Mouse (Mus musculus) stomach, postnatal 0 days (tissue): ENCODE results near the gene Naa25. TPM values are rescaled to one million over a fixed set of nuclear protein-coding genes. Genes with fewer than 3 reads are reported as not detected.

Experiments used
- ATAC-seq: fragments of 200-750 bp; cut with Nextera tagmentation; 2 replicates; pipeline ENCODE4 v1.8.0; 2017; ENCODE audit not compliant: low FRiP score, low TSS enrichment
- DNase-seq: peaks from one replicate; pipeline ENCODE4 v3.0.0-alpha.2; 2016; ENCODE audit warnings: low spot score
- H3K27ac ChIP-seq: fragments of 300-500 bp; sonication (generic); replicated peaks from 2 replicates; pipeline ENCODE4 v1.5.1; 2014; ENCODE audit warnings: mild to moderate bottlenecking, control low read depth
- H3K27me3 ChIP-seq: fragments of 300-500 bp; sonication (generic); 2 replicates; pipeline ENCODE4 v1.6.1; 2014; ENCODE audit warnings: low read length; ENCODE audit not compliant: control insufficient read depth, insufficient read depth
- H3K36me3 ChIP-seq: fragments of 300-500 bp; sonication (generic); 2 replicates; pipeline ENCODE4 v1.6.1; 2014; ENCODE audit warnings: low read length, mixed read lengths; ENCODE audit not compliant: control insufficient read depth, insufficient read depth
- H3K4me1 ChIP-seq: fragments of 300-500 bp; sonication (generic); replicated peaks from 2 replicates; pipeline ENCODE4 v1.6.1; 2014; ENCODE audit warnings: antibody characterized with exemption; ENCODE audit not compliant: control insufficient read depth, insufficient read depth
- H3K4me2 ChIP-seq: fragments of 300-500 bp; sonication (generic); replicated peaks from 2 replicates; pipeline ENCODE4 v1.6.1; 2014; ENCODE audit warnings: low read depth, mild to moderate bottlenecking, control low read depth, moderate library complexity
- H3K4me3 ChIP-seq: fragments of 300-500 bp; sonication (generic); 2 replicates; pipeline ENCODE4 v1.5.1; 2014; ENCODE audit warnings: low read depth, low read length, control low read depth
- H3K9ac ChIP-seq: fragments of 300-500 bp; sonication (generic); 2 replicates; pipeline ENCODE4 v1.6.1; 2014; ENCODE audit warnings: mild to moderate bottlenecking, low read length, control low read depth, mixed read lengths
- H3K9me3 ChIP-seq: fragments of 300-500 bp; sonication (generic); 2 replicates; pipeline ENCODE4 v1.6.1; 2016; ENCODE audit warnings: low read length; ENCODE audit not compliant: control insufficient read depth
- CTCF ChIP-seq: IDR thresholded peaks from 2 replicates; pipeline ENCODE4 v1.5.1; 2016; ENCODE audit warnings: antibody characterized with exemption, low read depth, mild to moderate bottlenecking, moderate library complexity
- EP300 ChIP-seq: optimal IDR thresholded peaks from 2 replicates; pipeline ENCODE3; 2016; ENCODE audit warnings: antibody characterized with exemption
- WGBS: fragments of 180-500 bp; shearing (Covaris S2); extraction: QIAGEN DNeasy Blood & Tissue Kit; methylation state at CpG from one replicate; pipeline ENCODE4 v1.1.7; 2014; 5-methylcytosine and 5-hydroxymethylcytosine counted together
- polyA plus RNA-seq: library from polyadenylated mRNA; unstranded; fragments of >200 nt; fragmentation: Nextera tagmentation; extraction: Ambion mirVana; gene quantifications from 2 replicates; pipeline ENCODE4 v1.2.1, GENCODE M21; 2015

Naa25 gene
- polyA plus RNA-seq, 1 experiment from 2014 or later, result 21.6 TPM

GRCm38 (mm10) chr5:121389106-121389505 lies 8.6 kb upstream of the Naa25 start:
- Histone ChIP-seq H3K27me3 (no peaks in the 10 kb centered on the region), H3K4me3 (no peak overlapping the region), H3K9me3 (no peaks in the 10 kb centered on the region), H3K36me3 (no peaks in the 10 kb centered on the region), H3K4me1 (no peaks in the 10 kb centered on the region; the same call in 1 of the 2 replicates), H3K4me2 (no peak overlapping the region), H3K27ac (0 out of 2 replicates have a peak overlapping the region, but pooled peaks have one; percentile 13), H3K9ac (no peak overlapping the region)
- DNase-seq (no peak), ATAC-seq (no peak)
- 55% methylated on average over 7 of the region's 7 CpGs for WGBS
- TF ChIP-seq CTCF (no peak), EP300 (no peak)

GRCm38 (mm10) chr5:121389691-121390090 lies 8.0 kb upstream of the Naa25 start:
- H3K4me1 ChIP-seq, result no peaks in the 10 kb centered on the region
- H3K9ac ChIP-seq, result no peak overlapping the region
- no peaks in the 10 kb centered on the region for H3K9me3 ChIP-seq
- DNase-seq (no peak), ATAC-seq (no peak)
- H3K27me3 ChIP-seq, result no peaks in the 10 kb centered on the region
- no peak overlapping the region for H3K4me2 ChIP-seq
- TF ChIP-seq EP300, result no peak
- no peak overlapping the region for H3K4me3 ChIP-seq
- 0 out of 2 replicates have a peak overlapping the region, but pooled peaks have one; percentile 13 for H3K27ac ChIP-seq
- H3K36me3 ChIP-seq, result no peaks in the 10 kb centered on the region

- WGBS, result 53% methylated on average over 16 of the region's 16 CpGs
- no peaks in the 10 kb centered on the region for H3K9me3 ChIP-seq
- H3K4me1 ChIP-seq, result peaks cover 3% of the 10 kb centered on the region; the same call in 1 of the 2 replicates
- H3K4me3 ChIP-seq, result no peak overlapping the region
- H3K36me3 ChIP-seq, result no peaks in the 10 kb centered on the region
- no peak for ATAC-seq
- no peaks in the 10 kb centered on the region for H3K27me3 ChIP-seq
- no peak for DNase-seq
- peak; percentile 79 for TF ChIP-seq CTCF
- TF ChIP-seq EP300, result no peak
- no peak overlapping the region for H3K9ac ChIP-seq
- H3K27ac ChIP-seq, result peak overlapping the region; percentile 71; the same call in 1 of the 2 replicates
- H3K4me2 ChIP-seq, result no peak overlapping the region
Observed at GRCm38 (mm10) chr5:121392667-121393380, 4.9 kb upstream of the Naa25 start.

- Histone ChIP-seq H3K4me3 (no peak overlapping the region), H3K27me3 (no peaks in the 10 kb centered on the region), H3K9me3 (no peaks in the 10 kb centered on the region), H3K4me1 (peaks cover 3% of the 10 kb centered on the region; the same call in 1 of the 2 replicates), H3K9ac (no peak overlapping the region), H3K36me3 (no peaks in the 10 kb centered on the region), H3K4me2 (no peak overlapping the region), H3K27ac (peak overlapping the region; percentile 78)
- WGBS, result 69% methylated on average over 3 of the region's 3 CpGs
- DNase-seq (peak; percentile 29), ATAC-seq (peak; percentile 60)
- TF ChIP-seq EP300, result no peak
- no peak for TF ChIP-seq CTCF
Observed at GRCm38 (mm10) chr5:121393402-121393801, 4.3 kb upstream of the Naa25 start.

GRCm38 (mm10) chr5:121395621-121396020 lies 2.1 kb upstream of the Naa25 start:
- Histone ChIP-seq H3K4me2 (no peak overlapping the region), H3K4me1 (peaks cover 8% of the 10 kb centered on the region; the same call in 1 of the 2 replicates), H3K9ac (no peak overlapping the region; the same call in 1 of the 2 replicates), H3K36me3 (no peaks in the 10 kb centered on the region), H3K27ac (peak overlapping the region; percentile 83), H3K9me3 (no peaks in the 10 kb centered on the region), H3K4me3 (no peak overlapping the region), H3K27me3 (no peaks in the 10 kb centered on the region)
- TF ChIP-seq CTCF (no peak), EP300 (no peak)
- peak; percentile 68 for ATAC-seq
- WGBS, result 51% methylated on average over 5 of the region's 5 CpGs
- DNase-seq, result peak; percentile 69
